Mouse (Mus musculus) hindbrain, postnatal 0 days (tissue): ENCODE data around the gene Pgap3. TPM values are rescaled to one million over a fixed set of nuclear protein-coding genes. Genes with fewer than 3 reads are reported as not detected.

Experiments
- ATAC-seq: fragments of 200-750 bp; cut with Nextera tagmentation; 2 replicates; pipeline ENCODE4 v1.8.0; 2017; ENCODE audit warnings: mild to moderate bottlenecking, moderate TSS enrichment, moderate library complexity
- DNase-seq: peaks from one replicate; pipeline ENCODE4 v3.0.0-alpha.2; 2015; ENCODE audit warnings: low spot score
- H3K27ac ChIP-seq: fragments of 300-500 bp; sonication (generic); 2 replicates; pipeline ENCODE4 v1.5.1; 2014; ENCODE audit warnings: mild to moderate bottlenecking
- H3K27me3 ChIP-seq: fragments of 300-500 bp; sonication (generic); 2 replicates; pipeline ENCODE4 v1.6.1; 2014; ENCODE audit warnings: low read length, mixed read lengths; ENCODE audit not compliant: insufficient read depth
- H3K36me3 ChIP-seq: fragments of 300-500 bp; sonication (generic); 2 replicates; pipeline ENCODE4 v1.6.1; 2014; ENCODE audit warnings: low read length, mixed read lengths; ENCODE audit not compliant: insufficient read depth
- H3K4me1 ChIP-seq: fragments of 300-500 bp; sonication (generic); 2 replicates; pipeline ENCODE4 v1.6.1; 2014; ENCODE audit warnings: antibody characterized with exemption, low read length, mixed read lengths; ENCODE audit not compliant: insufficient read depth
- H3K4me2 ChIP-seq: fragments of 300-500 bp; sonication (generic); 2 replicates; pipeline ENCODE4 v1.6.1; 2014; ENCODE audit warnings: low read depth, mild to moderate bottlenecking, low read length, moderate library complexity, mixed read lengths
- H3K4me3 ChIP-seq: fragments of 300-500 bp; sonication (generic); 2 replicates; pipeline ENCODE4 v1.5.1; 2014; ENCODE audit warnings: low read length
- H3K9ac ChIP-seq: fragments of 300-500 bp; sonication (generic); replicated peaks from 2 replicates; pipeline ENCODE4 v1.6.1; 2014; ENCODE audit warnings: mild to moderate bottlenecking, low read length, moderate library complexity, mixed read lengths
- H3K9me3 ChIP-seq: fragments of 300-500 bp; sonication (generic); 2 replicates; pipeline ENCODE4 v1.6.1; 2016; ENCODE audit warnings: low read length, mixed read lengths
- CTCF ChIP-seq: IDR thresholded peaks from 2 replicates; pipeline ENCODE4 v1.5.1; 2016; ENCODE audit warnings: antibody characterized with exemption, control low read depth, low read depth
- WGBS: fragments of 180-500 bp; shearing (Covaris S2); extraction: QIAGEN DNeasy Blood & Tissue Kit; methylation state at CpG from one replicate; pipeline ENCODE4 v1.1.7; 2014; 5-methylcytosine and 5-hydroxymethylcytosine counted together
- polyA plus RNA-seq: library from polyadenylated mRNA; unstranded; fragments of >200 nt; fragmentation: Nextera tagmentation; extraction: Ambion mirVana; gene quantifications from 2 replicates; pipeline ENCODE4 v1.2.1, GENCODE M21; 2015
- total RNA-seq: library from RNA; depleted of rRNA; stranded (reverse); fragments of >200 nt; gene quantifications from 2 replicates; pipeline ENCODE4 v1.2.3, GENCODE M21; 2014

Gene Pgap3
- total and polyA plus RNA-seq, 2 experiments from 2014 or later: 9.2 to 12.0 TPM

DNA sequence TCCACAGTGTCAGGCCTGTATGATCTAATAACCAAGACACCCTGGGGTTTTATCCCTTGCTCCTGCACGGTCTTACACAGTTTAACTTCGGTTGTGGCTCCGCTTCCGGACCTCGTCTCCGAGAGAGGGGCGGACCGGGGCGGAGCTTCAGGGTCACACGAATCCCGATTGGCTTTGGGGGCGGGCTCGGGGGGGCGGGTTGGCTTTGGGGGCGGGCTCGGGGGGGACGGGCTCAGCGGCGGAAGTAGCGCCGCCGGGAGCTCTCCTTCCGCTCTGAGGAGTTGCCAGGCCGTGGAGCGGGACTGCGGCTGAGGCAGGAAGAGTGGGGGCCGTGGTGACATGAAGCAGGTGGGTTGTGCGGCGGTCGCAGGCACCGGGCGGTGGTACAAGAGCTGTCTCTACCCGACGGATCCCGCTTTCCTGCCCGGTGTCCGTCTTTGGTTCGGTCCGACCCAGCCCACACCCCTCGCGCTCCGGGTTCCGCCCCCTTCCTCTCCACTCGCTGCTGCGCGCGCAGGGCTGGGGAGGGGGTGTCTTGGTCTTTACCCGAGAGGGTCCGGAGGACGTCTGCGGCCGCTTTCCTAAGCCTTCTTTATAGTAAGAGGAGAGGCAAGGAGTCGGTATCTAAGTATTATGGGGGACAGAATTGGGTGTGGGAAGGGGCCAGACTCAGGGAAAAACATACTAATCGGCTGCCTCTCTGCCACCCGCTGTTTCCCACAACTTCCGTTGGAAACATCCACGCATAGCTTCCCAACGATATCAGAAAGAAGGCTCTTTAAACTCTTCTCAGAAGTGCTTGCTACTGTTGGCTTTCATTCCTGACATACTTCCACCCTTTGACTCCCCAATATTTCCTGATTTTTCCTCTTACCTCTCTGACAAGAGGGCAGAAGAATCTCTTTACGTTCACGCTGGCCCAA is 41.9 kb downstream of the Pgap3 start, which contains the start of gene Stard3:
Gene Stard3 (plus strand): TSS at position 208 of the 923 bp plus-strand sequence.
- Histone ChIP-seq H3K4me3 (peak within 1 kb of the TSS; percentile 71), H3K4me1 (peaks cover 7% of the 10 kb centered on the region), H3K27ac (peak within 1 kb of the TSS; percentile 91), H3K9ac (peak within 1 kb of the TSS; percentile 63), H3K36me3 (no peaks in the 10 kb centered on the region), H3K27me3 (no peaks in the 10 kb centered on the region), H3K4me2 (peak within 1 kb of the TSS; percentile 86), H3K9me3 (no peaks in the 10 kb centered on the region)
- no peak for TF ChIP-seq CTCF
- WGBS: under 1% methylated on average over 57 of the region's 60 CpGs
- peak; percentile 95 for DNase-seq
- peak; percentile 92 for ATAC-seq

DNA sequence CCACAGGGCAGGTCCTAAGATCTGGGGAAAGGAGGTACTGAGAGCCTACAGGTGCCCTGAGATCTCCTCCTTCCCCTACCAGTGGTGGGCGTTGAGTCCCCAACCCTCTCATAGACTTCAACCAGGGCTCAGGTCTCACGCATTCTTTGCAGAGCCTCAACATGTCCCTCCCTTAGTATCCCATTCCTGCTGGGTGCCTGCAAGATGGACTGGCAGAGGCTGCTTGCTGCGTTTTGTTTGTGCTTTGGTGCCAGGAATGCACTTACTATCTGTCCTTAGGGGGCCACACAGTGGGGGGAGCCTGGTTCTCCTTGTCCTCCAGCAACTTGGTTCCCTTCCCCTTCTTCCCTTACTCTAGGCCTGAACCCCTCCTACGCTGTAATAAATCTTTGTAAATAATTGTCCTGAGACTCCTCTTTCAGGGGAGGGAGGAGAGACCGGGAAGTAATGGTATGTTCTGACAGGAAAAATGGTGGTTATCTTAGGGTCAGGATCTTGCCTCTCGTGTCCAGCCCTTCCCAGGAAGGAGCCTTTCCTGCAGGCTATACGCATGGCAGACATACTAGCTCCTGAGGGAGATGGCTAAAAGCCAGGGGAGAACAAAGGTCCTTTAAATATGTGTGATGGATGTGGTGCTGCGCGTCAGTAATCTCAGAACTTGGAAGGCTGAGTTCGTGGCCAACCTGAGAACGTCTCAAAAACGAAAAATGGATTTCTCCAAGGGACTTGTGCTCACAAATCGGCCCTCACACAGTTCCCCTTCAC is 42.7 kb downstream of the Pgap3 start:
- peak overlapping the region; percentile 71 for H3K4me3 ChIP-seq
- H3K4me2 ChIP-seq: peak overlapping the region; percentile 86
- 12% methylated on average over 13 of the region's 13 CpGs for WGBS
- H3K27me3 ChIP-seq: 0 out of 2 replicates have a peak, but pooled peaks cover 5% of the 10 kb centered on the region
- DNase-seq: no peak
- H3K4me1 ChIP-seq: peaks cover 7% of the 10 kb centered on the region
- 0 out of 2 replicates have a peak overlapping the region, but pooled peaks have one; percentile 18 for H3K9ac ChIP-seq
- ATAC-seq: no peak
- no peaks in the 10 kb centered on the region for H3K36me3 ChIP-seq
- TF ChIP-seq CTCF: no peak
- peak overlapping the region; percentile 91 for H3K27ac ChIP-seq
- no peaks in the 10 kb centered on the region for H3K9me3 ChIP-seq

DNA sequence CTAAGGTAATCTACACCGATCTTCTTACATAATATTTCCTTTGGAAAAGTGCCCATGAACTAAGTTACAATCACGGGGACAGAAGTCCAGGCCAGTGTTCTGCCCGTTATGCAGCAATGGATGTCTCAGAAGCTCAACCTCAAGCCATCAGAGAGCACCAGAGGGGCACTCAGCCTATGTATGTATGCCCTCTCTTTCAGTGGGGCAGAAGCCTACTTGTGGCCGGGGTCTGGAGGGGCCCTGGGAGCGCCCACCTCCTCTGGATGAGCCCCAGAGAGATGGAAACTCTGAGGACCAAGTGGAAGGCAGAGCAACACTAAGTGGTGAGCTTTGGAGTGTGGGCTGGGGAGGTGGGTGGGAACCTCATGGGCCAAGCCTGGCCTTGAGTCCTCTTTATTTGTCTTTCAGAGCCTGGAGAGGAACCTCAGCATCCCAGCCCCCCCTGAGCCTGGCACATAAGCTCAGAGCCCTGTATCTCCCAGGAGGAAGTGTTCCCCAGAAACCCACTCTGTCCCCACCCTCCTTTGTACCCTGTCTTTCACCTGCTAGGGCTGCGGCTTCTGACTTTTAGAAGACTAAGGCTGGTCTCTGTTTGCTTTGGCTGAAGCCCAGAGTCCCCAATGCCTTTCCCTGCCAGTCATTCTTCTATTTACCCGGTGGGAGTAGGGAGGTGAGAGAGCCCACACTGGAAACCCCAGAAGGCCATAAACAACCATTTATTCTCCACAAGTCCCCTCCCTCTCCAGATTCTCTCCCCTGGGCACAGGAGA is 43.5 kb downstream of the Pgap3 start:
- no peak for TF ChIP-seq CTCF
- WGBS: 77% methylated on average over 7 of the region's 7 CpGs
- Histone ChIP-seq H3K4me2 (no peak overlapping the region), H3K27me3 (0 out of 2 replicates have a peak, but pooled peaks cover 5% of the 10 kb centered on the region), H3K27ac (no peak overlapping the region), H3K4me3 (no peak overlapping the region), H3K9ac (no peak overlapping the region), H3K36me3 (no peaks in the 10 kb centered on the region), H3K4me1 (peaks cover 7% of the 10 kb centered on the region), H3K9me3 (no peaks in the 10 kb centered on the region)
- ATAC-seq: no peak
- no peak for DNase-seq

DNA sequence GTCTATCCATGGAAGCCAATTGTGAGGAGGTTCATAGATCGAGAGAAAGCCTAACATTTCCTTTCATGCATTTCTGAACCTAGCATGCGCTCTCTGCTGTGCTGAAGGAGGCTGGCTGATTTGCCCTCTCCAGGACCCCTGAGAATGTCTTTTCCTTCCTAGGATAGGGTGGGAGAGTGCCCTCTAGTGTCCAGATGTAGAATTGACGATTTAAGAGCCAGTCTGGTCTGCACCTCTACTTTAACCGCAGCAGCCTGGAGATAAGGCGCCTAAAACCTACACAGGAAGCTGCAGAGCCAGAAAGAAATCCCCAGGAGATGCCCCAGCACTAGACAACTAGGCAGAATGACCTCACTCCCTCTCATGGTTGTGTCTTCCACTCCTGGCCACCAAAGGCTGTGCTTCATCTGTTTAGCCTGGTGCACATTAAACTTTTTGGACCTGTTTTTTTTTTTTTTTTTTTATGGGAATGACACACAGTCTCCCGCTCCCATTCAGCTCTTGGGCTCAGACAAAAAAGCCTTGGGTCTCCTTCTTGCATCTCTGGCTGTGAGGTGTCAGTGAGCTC is 44.5 kb downstream of the Pgap3 start:
- peaks cover 8% of the 10 kb centered on the region; the same call in 1 of the 2 replicates for H3K27me3 ChIP-seq
- no peak overlapping the region for H3K4me2 ChIP-seq
- WGBS: 15% methylated on average over 6 of the region's 6 CpGs
- DNase-seq (peak; percentile 88), ATAC-seq (no peak)
- no peak overlapping the region for H3K27ac ChIP-seq
- H3K4me3 ChIP-seq: no peak overlapping the region
- H3K4me1 ChIP-seq: peaks cover 7% of the 10 kb centered on the region
- no peak overlapping the region for H3K9ac ChIP-seq
- H3K36me3 ChIP-seq: no peaks in the 10 kb centered on the region
- peak; percentile 84 for TF ChIP-seq CTCF
- no peaks in the 10 kb centered on the region for H3K9me3 ChIP-seq

DNA sequence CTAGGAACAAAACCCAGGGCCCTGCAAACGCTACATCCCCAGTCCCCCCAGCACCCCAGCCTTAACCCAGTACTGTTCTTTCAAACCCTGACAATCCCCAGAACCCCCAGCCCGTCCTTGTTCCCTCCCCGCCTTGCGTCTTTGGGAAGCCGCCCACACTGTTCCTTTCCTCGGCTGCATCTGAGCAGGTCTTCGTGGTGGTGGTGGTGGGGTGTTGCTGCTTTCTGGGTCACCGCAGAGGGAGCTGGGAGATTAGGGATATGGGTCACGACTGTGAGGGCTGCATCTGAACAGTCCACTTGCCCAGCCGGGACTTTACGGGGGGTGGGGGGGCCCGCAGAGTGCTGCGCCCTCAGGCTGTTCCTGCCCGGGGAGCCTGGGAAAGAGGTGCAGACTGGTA is 45.8 kb downstream of the Pgap3 start:
- H3K9me3 ChIP-seq: no peaks in the 10 kb centered on the region
- no peak overlapping the region for H3K27ac ChIP-seq
- H3K4me2 ChIP-seq: no peak overlapping the region
- H3K9ac ChIP-seq: no peak overlapping the region
- WGBS: 68% methylated on average over 14 of the region's 14 CpGs
- DNase-seq: no peak
- no peak for ATAC-seq
- no peak for TF ChIP-seq CTCF
- H3K36me3 ChIP-seq: no peaks in the 10 kb centered on the region
- H3K27me3 ChIP-seq: peaks cover 19% of the 10 kb centered on the region
- H3K4me3 ChIP-seq: no peak overlapping the region
- peaks cover 6% of the 10 kb centered on the region for H3K4me1 ChIP-seq
